Mouse (Mus musculus): Measurements from ENCODE around the gene Lss. TPM values are rescaled to one million over a fixed set of nuclear protein-coding genes. Genes with fewer than 3 reads are reported as not detected.

The Lss gene
- polyA plus RNA-seq (2012; rRNA removed), result 30.9 and 31.0 TPM in 2 replicates

- peak within 1 kb of the TSS; percentile 54 for H3K4me3 ChIP-seq (ENCODE audit: insufficient read depth, low read length)
Measured at GRCm38 (mm10) chr10:76531375-76531774, at the start of gene Lss. Lss (plus strand) TSS chr10:76531588.

GRCm38 (mm10) chr10:76486302-76486701 lies 45.1 kb upstream of the Lss start:
- Histone ChIP-seq H3K4me3 (ENCODE audit: insufficient read depth, low read length) (no peak overlapping the region), H3K4me1 (ENCODE audit: control insufficient read depth, insufficient read depth, low read length) (no peaks in the 10 kb centered on the region), H3K27ac (ENCODE audit: insufficient read depth, low read length) (no peak overlapping the region)
- TF ChIP-seq POLR2A (IDR thresholded peaks at IDR 0.05; ENCODE audit: extremely low read depth, insufficient read depth, low read length) (no peak), CTCF (IDR thresholded peaks at IDR 0.05; ENCODE audit: extremely low read depth, insufficient read depth, low read length) (no peak)

More at GRCm38 (mm10) chr10:76531375-76531774, at the start of gene Lss:
- no peak for TF ChIP-seq CTCF (IDR thresholded peaks at IDR 0.05; ENCODE audit: extremely low read depth, insufficient read depth, low read length)
- peak; percentile 76 for TF ChIP-seq POLR2A (IDR thresholded peaks at IDR 0.05; ENCODE audit: extremely low read depth, insufficient read depth, low read length)
- no peak within 1 kb of the TSS for H3K27ac ChIP-seq (ENCODE audit: insufficient read depth, low read length)
- 0 out of 2 replicates have a peak, but pooled peaks cover 2% of the 10 kb centered on the region for H3K4me1 ChIP-seq (ENCODE audit: control insufficient read depth, insufficient read depth, low read length)

DNA sequence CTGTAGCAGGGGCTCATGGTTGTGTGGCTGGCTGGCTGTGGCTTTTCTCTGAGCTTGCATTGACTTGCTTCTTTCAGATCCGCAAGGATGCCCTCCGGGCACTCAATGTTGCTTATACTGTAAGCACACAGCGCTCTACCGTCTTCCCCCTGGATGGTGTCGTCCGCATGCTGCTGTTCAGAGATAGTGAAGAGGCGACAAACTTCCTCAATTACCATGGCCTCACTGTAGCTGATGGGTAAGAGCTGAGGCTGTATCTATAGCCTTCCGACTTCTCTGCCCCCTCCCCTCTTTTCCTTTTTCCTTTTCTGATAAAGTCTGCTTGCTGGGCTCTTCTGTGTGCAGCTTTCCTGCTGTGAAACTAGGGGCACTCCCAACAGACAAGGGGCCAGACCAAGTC lies 43.1 kb upstream of the Lss start:
- no peak for TF ChIP-seq POLR2A (IDR thresholded peaks at IDR 0.05; ENCODE audit: extremely low read depth, insufficient read depth, low read length)
- Histone ChIP-seq H3K4me1 (ENCODE audit: control insufficient read depth, insufficient read depth, low read length) (no peaks in the 10 kb centered on the region), H3K27ac (ENCODE audit: insufficient read depth, low read length) (no peak overlapping the region), H3K4me3 (ENCODE audit: insufficient read depth, low read length) (no peak overlapping the region)

DNA sequence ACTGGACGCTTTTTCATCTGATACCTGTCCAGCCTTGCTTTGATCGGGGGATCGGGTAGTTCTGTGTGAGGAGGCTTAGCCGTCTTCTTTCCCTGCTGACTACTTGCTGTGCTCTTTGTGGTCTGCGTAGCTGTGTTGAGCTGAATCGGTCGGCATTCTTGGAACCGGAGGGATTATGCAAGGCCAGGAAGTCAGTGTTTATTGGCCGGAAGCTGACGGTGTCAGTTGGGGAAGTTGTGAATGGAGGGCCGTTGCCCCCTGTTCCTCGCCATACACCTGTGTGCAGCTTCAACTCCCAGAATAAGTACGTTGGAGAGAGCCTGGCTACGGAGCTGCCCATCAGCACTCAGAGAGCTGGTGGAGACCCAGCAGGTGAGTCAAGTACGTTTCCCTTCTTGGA lies 42.2 kb upstream of the Lss start:
- H3K27ac ChIP-seq (ENCODE audit: insufficient read depth, low read length), result no peak overlapping the region
- no peak overlapping the region for H3K4me3 ChIP-seq (ENCODE audit: insufficient read depth, low read length)
- no peak for TF ChIP-seq CTCF (IDR thresholded peaks at IDR 0.05; ENCODE audit: extremely low read depth, insufficient read depth, low read length)
- no peak for TF ChIP-seq POLR2A (IDR thresholded peaks at IDR 0.05; ENCODE audit: extremely low read depth, insufficient read depth, low read length)
- no peaks in the 10 kb centered on the region for H3K4me1 ChIP-seq (ENCODE audit: control insufficient read depth, insufficient read depth, low read length)

DNA sequence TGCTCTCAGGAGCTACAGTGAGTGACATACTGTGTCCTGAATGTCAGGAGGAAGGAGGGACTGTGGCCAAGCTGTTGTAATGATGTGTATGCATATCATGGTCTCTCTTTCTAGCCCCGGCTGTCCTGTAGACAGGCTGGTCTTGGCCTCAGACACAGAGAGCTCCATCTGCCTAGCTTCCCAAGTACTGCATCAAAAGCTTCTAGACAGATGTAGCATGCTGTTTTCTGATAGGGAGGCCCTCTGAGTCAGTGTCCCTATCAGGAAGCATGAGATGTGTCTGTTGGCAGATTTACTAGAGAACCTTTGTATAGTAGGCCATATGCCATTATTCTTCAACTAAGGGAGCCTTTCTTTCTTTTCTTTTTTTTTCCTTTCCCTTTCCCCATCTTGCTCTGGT lies 37.9 kb upstream of the Lss start:
- H3K27ac ChIP-seq (ENCODE audit: insufficient read depth, low read length), result no peak overlapping the region
- peaks cover 2% of the 10 kb centered on the region; the same call in 1 of the 2 replicates for H3K4me1 ChIP-seq (ENCODE audit: control insufficient read depth, insufficient read depth, low read length)
- no peak overlapping the region for H3K4me3 ChIP-seq (ENCODE audit: insufficient read depth, low read length)
- TF ChIP-seq CTCF (IDR thresholded peaks at IDR 0.05; ENCODE audit: extremely low read depth, insufficient read depth, low read length) (0 out of 2 replicates have a peak, but pooled peaks have one; percentile 13), POLR2A (IDR thresholded peaks at IDR 0.05; ENCODE audit: extremely low read depth, insufficient read depth, low read length) (no peak)

DNA sequence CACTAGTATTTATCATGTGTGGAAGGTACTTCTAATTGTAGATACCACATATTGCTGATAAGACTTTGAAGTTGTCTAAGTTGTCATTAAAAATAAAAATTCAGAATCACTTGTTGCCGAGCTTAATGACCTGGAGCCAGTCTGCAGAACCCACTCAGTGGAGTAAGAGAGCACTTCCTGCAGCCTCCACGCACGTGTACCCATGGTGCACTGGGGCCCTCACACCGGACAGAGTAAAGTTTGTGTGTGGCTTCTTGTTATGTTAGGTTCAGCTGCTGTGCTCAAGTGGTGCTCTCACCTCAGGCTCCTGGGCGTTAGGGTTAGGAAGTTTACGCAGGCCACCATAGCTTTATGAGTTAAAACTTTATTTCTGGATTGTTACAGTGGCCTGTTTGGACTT lies 35.9 kb upstream of the Lss start:
- Histone ChIP-seq H3K27ac (ENCODE audit: insufficient read depth, low read length) (no peak overlapping the region), H3K4me3 (ENCODE audit: insufficient read depth, low read length) (no peak overlapping the region), H3K4me1 (ENCODE audit: control insufficient read depth, insufficient read depth, low read length) (peaks cover 2% of the 10 kb centered on the region; the same call in 1 of the 2 replicates)
- no peak for TF ChIP-seq POLR2A (IDR thresholded peaks at IDR 0.05; ENCODE audit: extremely low read depth, insufficient read depth, low read length)
- TF ChIP-seq CTCF (IDR thresholded peaks at IDR 0.05; ENCODE audit: extremely low read depth, insufficient read depth, low read length), result no peak

DNA sequence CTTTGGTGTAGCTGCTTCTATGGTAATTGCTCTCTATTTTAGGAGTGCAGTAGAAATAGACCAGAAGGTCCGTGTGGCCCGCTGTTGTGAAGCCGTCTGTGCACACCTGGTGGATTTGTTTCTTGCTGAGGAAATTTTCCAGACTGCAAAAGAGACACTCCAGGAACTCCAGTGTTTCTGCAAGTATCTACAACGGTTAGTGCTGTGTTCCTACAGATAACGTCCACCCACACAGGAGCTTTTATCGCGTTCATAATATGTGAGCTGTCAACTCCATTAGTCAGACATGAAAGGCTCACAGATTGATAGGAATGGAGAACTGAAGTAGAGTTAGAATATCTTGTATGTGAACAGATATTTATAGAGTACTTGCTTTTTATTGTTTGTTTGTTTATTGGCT lies 35.0 kb upstream of the Lss start:
- H3K4me3 ChIP-seq (ENCODE audit: insufficient read depth, low read length), result no peak overlapping the region
- H3K4me1 ChIP-seq (ENCODE audit: control insufficient read depth, insufficient read depth, low read length), result peaks cover 2% of the 10 kb centered on the region; the same call in 1 of the 2 replicates
- no peak overlapping the region for H3K27ac ChIP-seq (ENCODE audit: insufficient read depth, low read length)
- TF ChIP-seq POLR2A (IDR thresholded peaks at IDR 0.05; ENCODE audit: extremely low read depth, insufficient read depth, low read length) (no peak), CTCF (IDR thresholded peaks at IDR 0.05; ENCODE audit: extremely low read depth, insufficient read depth, low read length) (no peak)

- H3K27ac ChIP-seq (ENCODE audit: insufficient read depth, low read length), result no peak overlapping the region
- peaks cover 2% of the 10 kb centered on the region; the same call in 1 of the 2 replicates for H3K4me1 ChIP-seq (ENCODE audit: control insufficient read depth, insufficient read depth, low read length)
- no peak for TF ChIP-seq POLR2A (IDR thresholded peaks at IDR 0.05; ENCODE audit: extremely low read depth, insufficient read depth, low read length)
- no peak for TF ChIP-seq CTCF (IDR thresholded peaks at IDR 0.05; ENCODE audit: extremely low read depth, insufficient read depth, low read length)
- H3K4me3 ChIP-seq (ENCODE audit: insufficient read depth, low read length), result no peak overlapping the region
Measured at GRCm38 (mm10) chr10:76497522-76497921, 33.9 kb upstream of the Lss start.

DNA sequence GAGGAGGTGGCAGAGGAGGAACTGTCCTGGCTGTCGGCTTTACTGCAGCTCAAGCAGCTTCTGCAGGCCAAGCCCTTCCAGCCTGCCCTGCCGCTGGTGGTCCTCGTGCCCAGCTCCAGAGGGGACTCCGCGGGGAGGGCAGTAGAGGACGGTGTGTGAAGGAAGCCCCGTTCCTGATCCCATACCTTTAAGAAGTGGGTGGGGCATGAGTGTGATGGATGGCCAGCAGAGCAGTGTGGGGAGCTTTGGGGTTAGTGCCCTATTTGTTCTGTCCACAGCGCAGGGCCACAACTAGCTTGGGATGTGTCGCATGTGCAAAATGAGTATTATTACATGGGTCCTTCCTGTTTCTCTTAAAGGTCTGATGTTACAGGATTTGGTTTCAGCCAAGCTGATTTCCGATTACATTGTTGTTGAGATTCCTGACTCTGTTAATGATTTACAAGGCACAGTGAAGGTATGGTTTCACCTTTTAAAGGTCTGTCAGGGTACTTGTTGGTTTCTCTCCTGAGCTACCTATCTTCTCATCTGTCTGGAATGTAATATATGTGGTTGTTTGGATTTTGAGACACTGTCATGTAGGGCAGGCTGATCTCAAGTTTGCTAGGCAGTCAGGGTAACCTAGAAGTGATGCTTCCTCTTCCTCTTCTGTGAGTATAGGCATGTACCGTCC lies 27.0 kb upstream of the Lss start:
- TF ChIP-seq CTCF (IDR thresholded peaks at IDR 0.05; ENCODE audit: extremely low read depth, insufficient read depth, low read length) (no peak), POLR2A (IDR thresholded peaks at IDR 0.05; ENCODE audit: extremely low read depth, insufficient read depth, low read length) (no peak)
- Histone ChIP-seq H3K27ac (ENCODE audit: insufficient read depth, low read length) (no peak overlapping the region), H3K4me1 (ENCODE audit: control insufficient read depth, insufficient read depth, low read length) (no peaks in the 10 kb centered on the region), H3K4me3 (ENCODE audit: insufficient read depth, low read length) (no peak overlapping the region)

DNA sequence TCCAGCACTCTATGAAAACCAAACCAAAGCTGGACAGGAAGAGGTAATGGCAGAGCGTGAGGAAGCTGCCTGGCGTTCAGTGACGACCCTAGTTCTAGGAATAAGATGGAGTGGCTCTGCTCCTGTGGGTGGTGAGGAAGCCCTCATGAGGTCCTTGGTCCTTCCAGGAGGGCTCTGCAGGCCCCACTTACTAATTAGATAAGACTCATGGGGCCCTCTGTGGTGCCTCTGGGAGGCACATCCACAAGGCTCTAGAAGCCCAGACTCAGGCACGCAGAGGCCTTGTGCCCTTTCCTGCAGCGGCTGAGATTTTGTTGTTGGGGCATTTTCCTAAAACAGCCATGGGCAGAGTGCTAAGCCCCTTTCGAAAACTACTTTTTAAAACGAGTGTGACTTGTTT lies 25.5 kb upstream of the Lss start:
- no peak overlapping the region for H3K27ac ChIP-seq (ENCODE audit: insufficient read depth, low read length)
- no peaks in the 10 kb centered on the region for H3K4me1 ChIP-seq (ENCODE audit: control insufficient read depth, insufficient read depth, low read length)
- no peak overlapping the region for H3K4me3 ChIP-seq (ENCODE audit: insufficient read depth, low read length)
- TF ChIP-seq POLR2A (IDR thresholded peaks at IDR 0.05; ENCODE audit: extremely low read depth, insufficient read depth, low read length) (no peak), CTCF (IDR thresholded peaks at IDR 0.05; ENCODE audit: extremely low read depth, insufficient read depth, low read length) (no peak)

Data from cortical plate, adult 2 months (tissue).